Mouse (Mus musculus) stomach, postnatal 0 days (tissue): ENCODE measurements at regions not wholly inside any gene's neighbourhood (a gene's known extent, or its start where the extent isn't known, plus 50 kb on each side); places are given as distances from the start of the nearest gene placed in this dataset.
"Not testable (repeated sequence)": the region's sequence is repeated elsewhere in the genome, so short reads cannot be mapped to it uniquely, and the experiment has no call there.

Source experiments
- ATAC-seq: fragments of 200-750 bp; cut with Nextera tagmentation; 2 replicates; pipeline ENCODE4 v1.8.0; 2017; ENCODE audit not compliant: low FRiP score, low TSS enrichment
- DNase-seq: peaks from one replicate; pipeline ENCODE4 v3.0.0-alpha.2; 2016; ENCODE audit warnings: low spot score
- H3K27ac ChIP-seq: fragments of 300-500 bp; sonication (generic); replicated peaks from 2 replicates; pipeline ENCODE4 v1.5.1; 2014; ENCODE audit warnings: mild to moderate bottlenecking, control low read depth
- H3K27me3 ChIP-seq: fragments of 300-500 bp; sonication (generic); 2 replicates; pipeline ENCODE4 v1.6.1; 2014; ENCODE audit warnings: low read length; ENCODE audit not compliant: control insufficient read depth, insufficient read depth
- H3K36me3 ChIP-seq: fragments of 300-500 bp; sonication (generic); 2 replicates; pipeline ENCODE4 v1.6.1; 2014; ENCODE audit warnings: low read length, mixed read lengths; ENCODE audit not compliant: control insufficient read depth, insufficient read depth
- H3K4me1 ChIP-seq: fragments of 300-500 bp; sonication (generic); replicated peaks from 2 replicates; pipeline ENCODE4 v1.6.1; 2014; ENCODE audit warnings: antibody characterized with exemption; ENCODE audit not compliant: control insufficient read depth, insufficient read depth
- H3K4me2 ChIP-seq: fragments of 300-500 bp; sonication (generic); replicated peaks from 2 replicates; pipeline ENCODE4 v1.6.1; 2014; ENCODE audit warnings: low read depth, mild to moderate bottlenecking, control low read depth, moderate library complexity
- H3K4me3 ChIP-seq: fragments of 300-500 bp; sonication (generic); 2 replicates; pipeline ENCODE4 v1.5.1; 2014; ENCODE audit warnings: low read depth, low read length, control low read depth
- H3K9ac ChIP-seq: fragments of 300-500 bp; sonication (generic); 2 replicates; pipeline ENCODE4 v1.6.1; 2014; ENCODE audit warnings: mild to moderate bottlenecking, low read length, control low read depth, mixed read lengths
- H3K9me3 ChIP-seq: fragments of 300-500 bp; sonication (generic); 2 replicates; pipeline ENCODE4 v1.6.1; 2016; ENCODE audit warnings: low read length; ENCODE audit not compliant: control insufficient read depth
- CTCF ChIP-seq: IDR thresholded peaks from 2 replicates; pipeline ENCODE4 v1.5.1; 2016; ENCODE audit warnings: antibody characterized with exemption, low read depth, mild to moderate bottlenecking, moderate library complexity
- EP300 ChIP-seq: optimal IDR thresholded peaks from 2 replicates; pipeline ENCODE3; 2016; ENCODE audit warnings: antibody characterized with exemption
- WGBS: fragments of 180-500 bp; shearing (Covaris S2); extraction: QIAGEN DNeasy Blood & Tissue Kit; methylation state at CpG from one replicate; pipeline ENCODE4 v1.1.7; 2014; 5-methylcytosine and 5-hydroxymethylcytosine counted together

GRCm38 (mm10) chrX:162304145-162304544 is 144.6 kb upstream of the Nhs start:
- no peak for TF ChIP-seq EP300
- no peak for TF ChIP-seq CTCF
- Histone ChIP-seq H3K4me2 (no peak overlapping the region), H3K9me3 (no peaks in the 10 kb centered on the region), H3K36me3 (no peaks in the 10 kb centered on the region), H3K27ac (no peak overlapping the region), H3K4me1 (no peaks in the 10 kb centered on the region), H3K4me3 (no peak overlapping the region), H3K27me3 (no peaks in the 10 kb centered on the region), H3K9ac (no peak overlapping the region)
- ATAC-seq = no peak
- DNase-seq = no peak

GRCm38 (mm10) chrX:162302788-162303187 is 143.3 kb upstream of the Nhs start:
- H3K36me3 ChIP-seq = no peaks in the 10 kb centered on the region
- H3K4me3 ChIP-seq = no peak overlapping the region
- H3K27me3 ChIP-seq = no peaks in the 10 kb centered on the region
- no peaks in the 10 kb centered on the region for H3K4me1 ChIP-seq
- H3K9ac ChIP-seq = no peak overlapping the region
- H3K27ac ChIP-seq = no peak overlapping the region
- no peak for DNase-seq
- H3K4me2 ChIP-seq = no peak overlapping the region
- H3K9me3 ChIP-seq = no peaks in the 10 kb centered on the region
- peak; percentile 64; the same call in 1 of the 2 replicates for ATAC-seq
- TF ChIP-seq CTCF (no peak), EP300 (no peak)

DNA sequence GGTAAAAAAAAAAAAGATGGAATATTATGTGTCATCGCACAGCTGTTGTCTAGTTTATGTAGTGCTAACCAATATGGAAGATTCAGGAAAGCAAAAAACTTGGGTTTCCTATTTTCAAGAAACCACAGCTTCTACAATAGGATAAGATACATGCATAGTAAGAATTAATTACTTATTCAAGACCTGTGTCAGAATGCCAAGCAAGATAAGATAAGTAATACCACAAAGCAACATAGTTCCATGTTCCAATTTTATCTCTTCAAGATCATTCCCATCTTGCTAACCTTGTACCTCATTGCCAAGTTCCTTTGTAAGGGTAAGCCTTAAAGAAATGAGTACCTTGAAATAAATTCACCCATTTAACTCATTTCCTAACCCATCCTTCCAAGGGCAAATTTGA is 131.7 kb upstream of the Nhs start:
- Histone ChIP-seq H3K4me3 (no peak overlapping the region), H3K4me2 (no peak overlapping the region), H3K9ac (no peak overlapping the region), H3K4me1 (no peaks in the 10 kb centered on the region), H3K9me3 (no peaks in the 10 kb centered on the region), H3K27me3 (no peaks in the 10 kb centered on the region), H3K27ac (no peak overlapping the region), H3K36me3 (no peaks in the 10 kb centered on the region)
- DNase-seq (no peak), ATAC-seq (no peak)
- TF ChIP-seq CTCF = no peak
- no peak for TF ChIP-seq EP300
- 94% methylated on average over 1 of the region's 1 CpGs for WGBS

GRCm38 (mm10) chrX:162286155-162286554 is 126.6 kb upstream of the Nhs start:
- H3K27me3 ChIP-seq, H3K9me3 ChIP-seq, H3K27ac ChIP-seq, H3K4me1 ChIP-seq, H3K4me3 ChIP-seq, H3K9ac ChIP-seq, H3K36me3 ChIP-seq, DNase-seq, ATAC-seq, H3K4me2 ChIP-seq: not testable (repeated sequence)

DNA sequence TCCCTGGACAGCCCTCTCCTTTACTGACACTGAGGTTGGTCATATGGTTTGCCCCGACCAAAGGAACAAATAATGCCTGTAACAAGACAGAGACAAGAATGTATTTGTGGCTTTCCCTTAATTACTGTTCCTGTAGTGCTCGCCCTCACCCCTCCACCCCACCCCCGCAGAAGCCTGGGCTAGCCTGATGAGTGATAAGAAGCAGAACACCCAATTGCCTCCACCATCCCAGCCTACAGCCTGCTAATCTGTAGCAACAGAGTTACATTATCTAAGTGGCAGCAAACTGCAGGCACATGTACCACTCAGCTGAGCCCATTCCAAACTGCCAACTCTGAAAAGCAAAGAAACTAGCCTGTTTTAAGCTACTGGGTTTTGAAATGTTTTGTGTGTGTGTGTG is 124.7 kb upstream of the Nhs start:
- H3K27ac ChIP-seq = no peak overlapping the region
- no peak overlapping the region for H3K9ac ChIP-seq
- H3K27me3 ChIP-seq = no peaks in the 10 kb centered on the region
- TF ChIP-seq CTCF (no peak), EP300 (no peak)
- no peaks in the 10 kb centered on the region for H3K36me3 ChIP-seq
- no peaks in the 10 kb centered on the region for H3K9me3 ChIP-seq
- no peak overlapping the region for H3K4me2 ChIP-seq
- no peaks in the 10 kb centered on the region for H3K4me1 ChIP-seq
- 49% methylated on average over 3 of the region's 3 CpGs for WGBS
- no peak for ATAC-seq
- peak; percentile 12 for DNase-seq
- no peak overlapping the region for H3K4me3 ChIP-seq

DNA sequence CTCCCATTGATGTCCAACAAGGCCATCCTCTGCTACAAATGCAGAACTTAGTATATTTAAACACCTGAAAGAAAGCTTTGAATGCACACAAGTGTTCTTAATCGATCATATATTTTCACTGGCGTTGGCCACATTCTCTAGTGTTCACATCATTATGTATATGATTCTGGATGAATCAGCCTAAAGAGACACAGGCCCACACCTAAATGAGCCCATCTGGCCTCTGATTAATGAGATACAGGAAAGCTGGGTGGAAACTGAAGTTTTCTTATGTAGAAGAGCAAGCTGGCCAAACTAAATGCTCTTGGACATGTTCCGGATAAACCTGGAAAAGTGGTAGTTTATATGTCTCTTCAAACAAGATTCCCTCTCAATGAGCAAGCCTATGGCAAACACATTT is 123.2 kb upstream of the Nhs start:
- WGBS = 88% methylated on average over 3 of the region's 3 CpGs
- no peak overlapping the region for H3K4me3 ChIP-seq
- H3K36me3 ChIP-seq = no peaks in the 10 kb centered on the region
- H3K4me2 ChIP-seq = no peak overlapping the region
- no peak overlapping the region for H3K9ac ChIP-seq
- ATAC-seq (no peak), DNase-seq (no peak)
- no peaks in the 10 kb centered on the region for H3K9me3 ChIP-seq
- no peak overlapping the region for H3K27ac ChIP-seq
- H3K27me3 ChIP-seq = no peaks in the 10 kb centered on the region
- H3K4me1 ChIP-seq = no peaks in the 10 kb centered on the region
- no peak for TF ChIP-seq EP300
